Mouse (Mus musculus): ENCODE results near the gene Lrpprc. TPM values are rescaled to one million over a fixed set of nuclear protein-coding genes. Genes with fewer than 3 reads are reported as not detected.

The Lrpprc gene
- polyA plus RNA-seq, 1 experiment: 19.3 TPM

GRCm38 (mm10) chr17:84751630-84752191, 38.9 kb downstream of the Lrpprc start:
- no peaks in the 10 kb centered on the region for H3K79me3 ChIP-seq (ENCODE audit: low read depth)
- no peak overlapping the region for H3K4me3 ChIP-seq (ENCODE audit: insufficient read depth, poor library complexity, severe bottlenecking)
- H3ac ChIP-seq (ENCODE audit: control insufficient read depth, insufficient read length, low read depth): no peak overlapping the region
- H3K79me2 ChIP-seq (ENCODE audit: control insufficient read depth, insufficient read depth): no peaks in the 10 kb centered on the region
- TF ChIP-seq CEBPB (IDR thresholded peaks at IDR 0.05; ENCODE audit: low read depth) (no peak), USF1 (IDR thresholded peaks at IDR 0.05; ENCODE audit: low read depth) (no peak), CTCF (IDR thresholded peaks at IDR 0.05; ENCODE audit: control insufficient read depth, insufficient read depth, insufficient read length) (no peak), MYOG (IDR thresholded peaks at IDR 0.05; ENCODE audit: control insufficient read depth, extremely low read depth, insufficient read length) (no peak), MYOD1 (IDR thresholded peaks at IDR 0.05; ENCODE audit: control insufficient read depth, insufficient read length, low read depth) (no peak), MAX (IDR thresholded peaks at IDR 0.05) (no peak), FOSL1 (IDR thresholded peaks at IDR 0.05; ENCODE audit: insufficient read depth, low read length, poor library complexity, severe bottlenecking) (no peak)
- H3K27me3 ChIP-seq (ENCODE audit: control insufficient read depth, insufficient read depth, insufficient read length): no peaks in the 10 kb centered on the region
- H3K36me3 ChIP-seq (ENCODE audit: control insufficient read depth, insufficient read depth): peaks cover 64% of the 10 kb centered on the region

- Histone ChIP-seq H3ac (ENCODE audit: control insufficient read depth, insufficient read length, low read depth) (no peak overlapping the region), H3K36me3 (ENCODE audit: control insufficient read depth, insufficient read depth) (peaks cover 74% of the 10 kb centered on the region), H3K27me3 (ENCODE audit: control insufficient read depth, insufficient read depth, insufficient read length) (no peaks in the 10 kb centered on the region), H3K79me2 (ENCODE audit: control insufficient read depth, insufficient read depth) (no peaks in the 10 kb centered on the region), H3K4me3 (ENCODE audit: insufficient read depth, poor library complexity, severe bottlenecking) (no peak overlapping the region), H3K79me3 (ENCODE audit: low read depth) (no peaks in the 10 kb centered on the region)
- TF ChIP-seq MYOG (IDR thresholded peaks at IDR 0.05; ENCODE audit: control insufficient read depth, extremely low read depth, insufficient read length) (no peak), USF1 (IDR thresholded peaks at IDR 0.05; ENCODE audit: low read depth) (no peak), MYOD1 (IDR thresholded peaks at IDR 0.05; ENCODE audit: control insufficient read depth, insufficient read length, low read depth) (no peak)
Measured at GRCm38 (mm10) chr17:84750130-84750529, 40.5 kb downstream of the Lrpprc start.

DNA sequence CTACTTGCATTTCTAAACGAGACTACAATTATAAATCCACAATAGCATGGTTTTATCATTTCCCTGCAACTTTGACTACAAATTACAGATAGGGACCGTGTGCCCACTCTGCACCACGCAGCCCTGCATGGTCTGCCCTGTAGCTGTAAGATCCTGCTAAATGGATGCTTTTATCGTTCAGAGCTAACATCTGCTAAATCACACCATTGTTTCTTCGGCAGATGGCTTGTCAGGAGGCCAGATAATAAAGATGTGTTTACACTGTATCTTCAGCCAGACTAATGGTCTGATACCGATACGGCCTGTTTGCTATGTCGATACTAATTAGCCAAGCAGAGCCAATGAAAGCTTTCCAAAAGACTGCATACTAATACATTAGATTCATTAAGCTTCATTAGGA, 41.3 kb downstream of the Lrpprc start:
- no peak overlapping the region for H3K4me3 ChIP-seq (ENCODE audit: insufficient read depth, poor library complexity, severe bottlenecking)
- no peaks in the 10 kb centered on the region for H3K79me3 ChIP-seq (ENCODE audit: low read depth)
- H3K36me3 ChIP-seq (ENCODE audit: control insufficient read depth, insufficient read depth): peaks cover 73% of the 10 kb centered on the region
- no peak overlapping the region for H3ac ChIP-seq (ENCODE audit: control insufficient read depth, insufficient read length, low read depth)
- H3K27me3 ChIP-seq (ENCODE audit: control insufficient read depth, insufficient read depth, insufficient read length): no peaks in the 10 kb centered on the region
- no peak for TF ChIP-seq MAX (IDR thresholded peaks at IDR 0.05)
- no peak for TF ChIP-seq MYOD1 (IDR thresholded peaks at IDR 0.05; ENCODE audit: control insufficient read depth, insufficient read length, low read depth)
- TF ChIP-seq CTCF (IDR thresholded peaks at IDR 0.05; ENCODE audit: control insufficient read depth, insufficient read depth, insufficient read length): no peak
- no peak for TF ChIP-seq FOSL1 (IDR thresholded peaks at IDR 0.05; ENCODE audit: insufficient read depth, low read length, poor library complexity, severe bottlenecking)
- no peak for TF ChIP-seq USF1 (IDR thresholded peaks at IDR 0.05; ENCODE audit: low read depth)
- no peak for TF ChIP-seq MYOG (IDR thresholded peaks at IDR 0.05; ENCODE audit: control insufficient read depth, extremely low read depth, insufficient read length)
- no peak for TF ChIP-seq CEBPB (IDR thresholded peaks at IDR 0.05; ENCODE audit: low read depth)
- no peaks in the 10 kb centered on the region for H3K79me2 ChIP-seq (ENCODE audit: control insufficient read depth, insufficient read depth)

DNA sequence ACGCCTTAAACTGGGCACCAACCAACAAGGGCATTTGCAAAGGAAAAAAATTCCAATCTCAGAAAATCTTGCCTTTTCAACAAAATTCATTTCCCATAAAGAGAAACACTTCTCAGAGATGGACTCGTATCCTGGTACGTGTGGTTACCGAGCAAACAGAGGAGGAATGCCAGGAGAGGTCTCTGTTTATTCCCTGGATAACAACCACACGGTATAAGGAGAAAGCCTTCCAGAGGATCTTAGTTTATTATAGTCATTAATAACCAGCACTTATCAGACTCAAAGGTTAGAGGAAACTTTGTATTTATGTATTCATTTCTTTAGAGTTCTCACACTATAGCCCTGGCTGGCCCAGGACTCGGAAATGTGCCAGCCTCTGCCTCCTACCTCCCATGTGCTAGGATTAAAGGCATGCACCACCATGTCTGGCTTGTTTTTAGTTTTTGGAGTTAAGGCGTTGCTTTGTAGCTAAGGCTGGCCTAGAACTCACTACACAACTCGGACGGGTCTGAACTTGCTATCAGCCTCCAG, 42.4 kb downstream of the Lrpprc start:
- Histone ChIP-seq H3K4me3 (ENCODE audit: insufficient read depth, poor library complexity, severe bottlenecking) (no peak overlapping the region), H3K27me3 (ENCODE audit: control insufficient read depth, insufficient read depth, insufficient read length) (no peaks in the 10 kb centered on the region), H3K79me3 (ENCODE audit: low read depth) (peaks cover 1% of the 10 kb centered on the region), H3ac (ENCODE audit: control insufficient read depth, insufficient read length, low read depth) (no peak overlapping the region), H3K36me3 (ENCODE audit: control insufficient read depth, insufficient read depth) (peaks cover 73% of the 10 kb centered on the region), H3K79me2 (ENCODE audit: control insufficient read depth, insufficient read depth) (no peaks in the 10 kb centered on the region)
- no peak for TF ChIP-seq MYOG (IDR thresholded peaks at IDR 0.05; ENCODE audit: control insufficient read depth, extremely low read depth, insufficient read length)
- TF ChIP-seq CTCF (IDR thresholded peaks at IDR 0.05; ENCODE audit: control insufficient read depth, insufficient read depth, insufficient read length): no peak
- TF ChIP-seq MAX (IDR thresholded peaks at IDR 0.05): no peak
- TF ChIP-seq CEBPB (IDR thresholded peaks at IDR 0.05; ENCODE audit: low read depth): no peak
- TF ChIP-seq USF1 (IDR thresholded peaks at IDR 0.05; ENCODE audit: low read depth): no peak
- TF ChIP-seq FOSL1 (IDR thresholded peaks at IDR 0.05; ENCODE audit: insufficient read depth, low read length, poor library complexity, severe bottlenecking): no peak
- no peak for TF ChIP-seq MYOD1 (IDR thresholded peaks at IDR 0.05; ENCODE audit: control insufficient read depth, insufficient read length, low read depth)

GRCm38 (mm10) chr17:84747212-84747611, 43.4 kb downstream of the Lrpprc start:
- no peak overlapping the region for H3ac ChIP-seq (ENCODE audit: control insufficient read depth, insufficient read length, low read depth)

More at GRCm38 (mm10) chr17:84747212-84747611, 43.4 kb downstream of the Lrpprc start:
- Histone ChIP-seq H3K36me3 (ENCODE audit: control insufficient read depth, insufficient read depth) (peaks cover 71% of the 10 kb centered on the region), H3K27me3 (ENCODE audit: control insufficient read depth, insufficient read depth, insufficient read length) (no peaks in the 10 kb centered on the region), H3K79me3 (ENCODE audit: low read depth) (peaks cover 3% of the 10 kb centered on the region), H3K4me3 (ENCODE audit: insufficient read depth, poor library complexity, severe bottlenecking) (no peak overlapping the region), H3K79me2 (ENCODE audit: control insufficient read depth, insufficient read depth) (no peaks in the 10 kb centered on the region)
- TF ChIP-seq CEBPB (IDR thresholded peaks at IDR 0.05; ENCODE audit: low read depth): no peak
- TF ChIP-seq USF1 (IDR thresholded peaks at IDR 0.05; ENCODE audit: low read depth): no peak
- no peak for TF ChIP-seq CTCF (IDR thresholded peaks at IDR 0.05; ENCODE audit: control insufficient read depth, insufficient read depth, insufficient read length)
- no peak for TF ChIP-seq MYOG (IDR thresholded peaks at IDR 0.05; ENCODE audit: control insufficient read depth, extremely low read depth, insufficient read length)
- no peak for TF ChIP-seq FOSL1 (IDR thresholded peaks at IDR 0.05; ENCODE audit: insufficient read depth, low read length, poor library complexity, severe bottlenecking)
- TF ChIP-seq MYOD1 (IDR thresholded peaks at IDR 0.05; ENCODE audit: control insufficient read depth, insufficient read length, low read depth): no peak
- TF ChIP-seq MAX (IDR thresholded peaks at IDR 0.05): no peak

Data from C2C12 (cell line).